Mouse (Mus musculus) olfactory bulb, adult 2 months (tissue): ENCODE measurements around the gene Lrrfip1. TPM values are rescaled to one million over a fixed set of nuclear protein-coding genes. Genes with fewer than 3 reads are reported as not detected.
A peak's percentile ranks its signal among the peaks of the same experiment; 100 is the strongest.

ENCODE experiments used
- H3K27ac ChIP-seq: fragments of 200-500 bp; 2 replicates; pipeline ENCODE4 v1.5.1; 2012; ENCODE audit warnings: low read depth, low read length; ENCODE audit not compliant: insufficient read depth
- H3K4me1 ChIP-seq: fragments of 200-500 bp; 2 replicates; pipeline ENCODE4 v1.6.1; 2012; ENCODE audit warnings: low read length; ENCODE audit not compliant: control insufficient read depth, insufficient read depth
- H3K4me3 ChIP-seq: fragments of 200-500 bp; 2 replicates; pipeline ENCODE4 v1.5.1; 2012; ENCODE audit warnings: mild to moderate bottlenecking, low read depth, low read length, moderate library complexity; ENCODE audit not compliant: insufficient read depth
- CTCF ChIP-seq: fragments of 200-500 bp; IDR thresholded peaks from 2 replicates; pipeline ENCODE4 v1.5.1; 2012; ENCODE audit warnings: low read depth, mild to moderate bottlenecking, low read length, moderate library complexity; ENCODE audit not compliant: insufficient read depth
- POLR2A ChIP-seq: fragments of 200-500 bp; IDR thresholded peaks from 2 replicates; pipeline ENCODE4 v1.6.1; 2012; ENCODE audit warnings: mild to moderate bottlenecking, low read depth, low read length, moderate library complexity; ENCODE audit not compliant: insufficient read depth
- WGBS: fragments of 180-500 bp; shearing (Covaris S2); methylation state at CpG from one replicate; pipeline ENCODE4 v1.1.7; 2018; 5-methylcytosine and 5-hydroxymethylcytosine counted together
- polyA plus RNA-seq: library from polyadenylated mRNA; stranded (reverse); fragments of >200 nt; gene quantifications from 2 replicates; pipeline ENCODE4 v1.2.4, GENCODE M21; 2012; ENCODE audit warnings: low replicate concordance; ENCODE audit not compliant: missing spikeins, insufficient read depth, insufficient read length

Gene Lrrfip1
- polyA plus RNA-seq, 1 experiment = not detected

- Histone ChIP-seq H3K4me3 (no peak overlapping the region), H3K27ac (no peak overlapping the region), H3K4me1 (no peaks in the 10 kb centered on the region)
- TF ChIP-seq CTCF = no peak
- no peak for TF ChIP-seq POLR2A
- 95% methylated on average over 1 of the region's 1 CpGs for WGBS
Measured at GRCm38 (mm10) chr1:91030383-91030782, 31.8 kb downstream of the Lrrfip1 start.

GRCm38 (mm10) chr1:91031547-91031946 lies 33.0 kb downstream of the Lrrfip1 start:
- Histone ChIP-seq H3K4me1 (no peaks in the 10 kb centered on the region), H3K27ac (no peak overlapping the region), H3K4me3 (no peak overlapping the region)
- 89% methylated on average over 4 of the region's 4 CpGs for WGBS
- TF ChIP-seq POLR2A (no peak), CTCF (no peak)

- no peak for TF ChIP-seq CTCF
- TF ChIP-seq POLR2A = no peak
- Histone ChIP-seq H3K27ac (no peak overlapping the region), H3K4me1 (peaks cover 2% of the 10 kb centered on the region), H3K4me3 (no peak overlapping the region)
- WGBS = 88% methylated on average over 11 of the region's 11 CpGs
Measured at GRCm38 (mm10) chr1:91032393-91032971, 33.9 kb downstream of the Lrrfip1 start.

- WGBS = 89% methylated on average over 3 of the region's 3 CpGs
Measured at GRCm38 (mm10) chr1:91034547-91034946, 36.0 kb downstream of the Lrrfip1 start.

GRCm38 (mm10) chr1:91035266-91035665 lies 36.7 kb downstream of the Lrrfip1 start:
- 78% methylated on average over 2 of the region's 2 CpGs for WGBS
- H3K4me3 ChIP-seq = no peak overlapping the region
- no peak for TF ChIP-seq POLR2A
- TF ChIP-seq CTCF = no peak
- no peak overlapping the region for H3K27ac ChIP-seq
- peaks cover 17% of the 10 kb centered on the region for H3K4me1 ChIP-seq

More at GRCm38 (mm10) chr1:91034547-91034946, 36.0 kb downstream of the Lrrfip1 start:
- peaks cover 14% of the 10 kb centered on the region for H3K4me1 ChIP-seq
- no peak overlapping the region for H3K4me3 ChIP-seq
- H3K27ac ChIP-seq = no peak overlapping the region
- TF ChIP-seq POLR2A (no peak), CTCF (no peak)

- H3K4me1 ChIP-seq = peaks cover 17% of the 10 kb centered on the region
- 94% methylated on average over 4 of the region's 4 CpGs for WGBS
- H3K27ac ChIP-seq = no peak overlapping the region
- H3K4me3 ChIP-seq = no peak overlapping the region
- TF ChIP-seq POLR2A (no peak), CTCF (no peak)
Measured at GRCm38 (mm10) chr1:91037213-91037612, 38.7 kb downstream of the Lrrfip1 start.

GRCm38 (mm10) chr1:91038010-91038409 lies 39.5 kb downstream of the Lrrfip1 start:
- no peak overlapping the region for H3K27ac ChIP-seq
- H3K4me3 ChIP-seq = no peak overlapping the region
- peak; percentile 47; the same call in 1 of the 2 replicates for TF ChIP-seq CTCF
- TF ChIP-seq POLR2A = no peak
- H3K4me1 ChIP-seq = peaks cover 17% of the 10 kb centered on the region
- 58% methylated on average over 6 of the region's 6 CpGs for WGBS

GRCm38 (mm10) chr1:91038531-91038930 lies 40.0 kb downstream of the Lrrfip1 start:
- no peak overlapping the region for H3K27ac ChIP-seq
- no peak for TF ChIP-seq CTCF
- TF ChIP-seq POLR2A = no peak
- 15% methylated on average over 6 of the region's 6 CpGs for WGBS
- peaks cover 17% of the 10 kb centered on the region for H3K4me1 ChIP-seq
- H3K4me3 ChIP-seq = no peak overlapping the region

GRCm38 (mm10) chr1:91041605-91042004 lies 43.1 kb downstream of the Lrrfip1 start:
- TF ChIP-seq POLR2A (no peak), CTCF (no peak)
- 93% methylated on average over 5 of the region's 5 CpGs for WGBS
- H3K4me1 ChIP-seq = peaks cover 19% of the 10 kb centered on the region
- no peak overlapping the region for H3K4me3 ChIP-seq
- H3K27ac ChIP-seq = no peak overlapping the region

GRCm38 (mm10) chr1:91043191-91043590 lies 44.7 kb downstream of the Lrrfip1 start:
- H3K4me3 ChIP-seq = no peak overlapping the region
- H3K27ac ChIP-seq = no peak overlapping the region
- 66% methylated on average over 5 of the region's 5 CpGs for WGBS

More at GRCm38 (mm10) chr1:91043191-91043590, 44.7 kb downstream of the Lrrfip1 start:
- H3K4me1 ChIP-seq = peaks cover 11% of the 10 kb centered on the region
- TF ChIP-seq CTCF = no peak
